Mouse (Mus musculus) stomach, embryonic 15.5 days (tissue): Measurements from ENCODE around the gene Gm3286. TPM values are rescaled to one million over a fixed set of nuclear protein-coding genes. Genes with fewer than 3 reads are reported as not detected.
"Not testable (repeated sequence)": the region's sequence is repeated elsewhere in the genome, so short reads cannot be mapped to it uniquely, and the experiment has no call there.

Source experiments
- ATAC-seq: fragments of 200-750 bp; cut with Nextera tagmentation; 2 replicates; pipeline ENCODE4 v1.8.0; 2017; ENCODE audit warnings: low read depth, moderate number of reproducible peaks, moderate TSS enrichment; ENCODE audit not compliant: insufficient read depth, low FRiP score
- H3K27ac ChIP-seq: fragments of 300-500 bp; sonication (generic); 2 replicates; pipeline ENCODE4 v1.5.1; 2015; ENCODE audit warnings: mild to moderate bottlenecking, inconsistent platforms
- H3K27me3 ChIP-seq: fragments of 300-500 bp; sonication (generic); replicated peaks from 2 replicates; pipeline ENCODE4 v1.6.1; 2015; ENCODE audit warnings: inconsistent platforms
- H3K36me3 ChIP-seq: fragments of 300-500 bp; sonication (generic); 2 replicates; pipeline ENCODE4 v1.6.1; 2015; ENCODE audit warnings: inconsistent platforms
- H3K4me1 ChIP-seq: fragments of 300-500 bp; sonication (generic); 2 replicates; pipeline ENCODE4 v1.6.1; 2015; ENCODE audit warnings: inconsistent platforms
- H3K4me2 ChIP-seq: fragments of 300-500 bp; sonication (generic); 2 replicates; pipeline ENCODE4 v1.6.1; 2015; ENCODE audit warnings: mild to moderate bottlenecking, inconsistent platforms
- H3K4me3 ChIP-seq: fragments of 300-500 bp; sonication (generic); replicated peaks from 2 replicates; pipeline ENCODE4 v1.5.1; 2015; ENCODE audit warnings: inconsistent platforms
- H3K9ac ChIP-seq: fragments of 300-500 bp; sonication (generic); 2 replicates; pipeline ENCODE4 v1.6.1; 2015; ENCODE audit warnings: inconsistent platforms
- H3K9me3 ChIP-seq: fragments of 300-500 bp; sonication (generic); 2 replicates; pipeline ENCODE4 v1.6.1; 2016; ENCODE audit warnings: inconsistent platforms
- polyA plus RNA-seq: library from polyadenylated mRNA; unstranded; fragments of >200 nt; fragmentation: Nextera tagmentation; extraction: Ambion mirVana; gene quantifications from 2 replicates; pipeline ENCODE4 v1.2.1, GENCODE M21; 2015

The Gm3286 gene
- not detected in 2 replicates for polyA plus RNA-seq

- H3K4me2 ChIP-seq, H3K36me3 ChIP-seq, H3K9ac ChIP-seq, H3K9me3 ChIP-seq, H3K4me3 ChIP-seq, H3K27me3 ChIP-seq, H3K4me1 ChIP-seq, H3K27ac ChIP-seq, ATAC-seq: not testable (repeated sequence)
These were observed at the start of gene Gm3286 for GRCm38 (mm10) chr5:95510458-95510857. Gene Gm3286 (plus strand): TSS chr5:95510758.

Other genes starting within 250 kb of the Gm3286 start
- not detected in 2 replicates for gene Gm10424, start 238.0 kb upstream of the Gm3286 start, polyA plus RNA-seq
- gene Gm3259, start 204.8 kb upstream of the Gm3286 start, polyA plus RNA-seq, result not detected in 2 replicates
- not detected in 2 replicates for gene D5Ertd577e, start 54.0 kb upstream of the Gm3286 start, polyA plus RNA-seq
- gene Gm7971, start 84.1 kb downstream of the Gm3286 start, polyA plus RNA-seq, result not detected in 2 replicates
- not detected in 2 replicates for gene Gm7978, start 225.4 kb downstream of the Gm3286 start, polyA plus RNA-seq
- gene Gm7982, start 231.3 kb downstream of the Gm3286 start, polyA plus RNA-seq, result not detected in 2 replicates